Mouse (Mus musculus): ENCODE data around the gene Msi2. TPM values are rescaled to one million over a fixed set of nuclear protein-coding genes. Genes with fewer than 3 reads are reported as not detected.

Msi2 gene
- polyA plus RNA-seq, 1 experiment = 21.9 TPM

DNA sequence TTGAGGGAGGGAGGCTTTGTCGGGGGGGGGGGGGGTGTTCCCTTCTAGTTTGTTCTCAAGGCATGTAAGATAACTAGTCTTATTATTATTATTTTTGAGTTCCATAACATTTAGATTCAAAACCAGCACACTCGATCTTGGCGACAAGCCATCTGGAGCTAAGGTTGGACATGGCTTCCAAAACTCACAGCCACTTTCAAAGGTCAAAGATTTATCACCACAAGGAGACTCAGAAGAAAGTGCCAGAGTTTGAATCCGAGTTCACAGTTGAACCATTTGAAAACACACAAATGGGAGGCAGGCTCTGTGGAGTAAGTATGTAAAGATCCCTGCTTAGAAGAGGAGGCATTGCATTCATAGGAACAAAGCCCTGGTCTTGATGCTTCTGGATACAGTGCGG, 221.9 kb downstream of the Msi2 start:
- TF ChIP-seq CTCF (IDR thresholded peaks at IDR 0.05; ENCODE audit: control insufficient read depth, insufficient read depth, low read length) (no peak), POLR2A (IDR thresholded peaks at IDR 0.05; ENCODE audit: borderline replicate concordance, control insufficient read depth, low read depth, low read length) (no peak)
- peaks cover 4% of the 10 kb centered on the region; the same call in 1 of the 2 replicates for H3K4me1 ChIP-seq (ENCODE audit: control insufficient read depth, insufficient read depth, low read length)
- no peak overlapping the region for H3K27ac ChIP-seq (ENCODE audit: control insufficient read depth, insufficient read depth, low read depth, low read length, poor library complexity)
- H3K4me3 ChIP-seq (replicated peaks; ENCODE audit: control insufficient read depth, low read depth, low read length) = no peak overlapping the region
- WGBS = 86% methylated on average over 5 of the region's 5 CpGs

DNA sequence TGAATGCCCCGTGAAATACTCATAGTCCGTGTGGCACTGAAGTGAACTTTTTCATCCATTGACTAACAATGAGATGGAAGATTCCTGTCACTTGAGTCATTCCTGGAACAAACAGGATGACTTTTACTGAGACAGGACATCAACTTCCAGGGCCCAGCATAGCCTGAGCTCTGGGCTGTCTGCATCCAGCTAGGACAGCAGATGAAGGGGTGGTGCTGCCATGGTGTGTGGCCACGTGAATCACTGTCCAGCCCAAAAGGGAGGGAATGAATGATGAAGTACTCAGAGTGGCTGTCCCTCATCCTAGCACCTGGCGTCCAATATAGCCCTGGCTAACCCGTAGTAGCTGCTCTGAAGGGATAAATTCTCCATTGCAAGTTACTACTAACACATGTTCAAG, 222.6 kb downstream of the Msi2 start:
- no peak for TF ChIP-seq CTCF (IDR thresholded peaks at IDR 0.05; ENCODE audit: control insufficient read depth, insufficient read depth, low read length)
- no peak for TF ChIP-seq POLR2A (IDR thresholded peaks at IDR 0.05; ENCODE audit: borderline replicate concordance, control insufficient read depth, low read depth, low read length)
- H3K4me1 ChIP-seq (ENCODE audit: control insufficient read depth, insufficient read depth, low read length) = peaks cover 4% of the 10 kb centered on the region; the same call in 1 of the 2 replicates
- H3K4me3 ChIP-seq (replicated peaks; ENCODE audit: control insufficient read depth, low read depth, low read length) = no peak overlapping the region
- no peak overlapping the region for H3K27ac ChIP-seq (ENCODE audit: control insufficient read depth, insufficient read depth, low read depth, low read length, poor library complexity)
- WGBS = 86% methylated on average over 5 of the region's 5 CpGs

DNA sequence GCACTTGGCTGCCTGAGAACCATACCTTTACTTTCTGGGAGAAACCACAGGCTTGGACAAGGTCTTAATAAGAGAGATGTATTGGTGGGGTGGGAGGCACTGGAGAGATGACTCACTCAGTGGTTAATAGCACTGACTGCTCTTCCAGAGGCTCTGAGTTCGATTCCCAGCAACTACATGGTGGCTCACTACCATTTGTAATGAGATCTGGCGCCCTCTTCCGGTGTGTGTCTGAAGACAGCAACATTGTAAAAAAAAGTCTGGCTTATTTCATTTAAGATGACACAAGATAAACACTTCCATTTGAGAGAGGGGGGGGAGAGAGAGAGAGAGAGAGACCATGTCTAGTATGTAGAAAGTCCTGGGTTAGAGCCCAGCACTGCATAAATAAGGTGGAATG, 223.3 kb downstream of the Msi2 start:
- Histone ChIP-seq H3K4me3 (replicated peaks; ENCODE audit: control insufficient read depth, low read depth, low read length) (no peak overlapping the region), H3K4me1 (ENCODE audit: control insufficient read depth, insufficient read depth, low read length) (peaks cover 4% of the 10 kb centered on the region; the same call in 1 of the 2 replicates), H3K27ac (ENCODE audit: control insufficient read depth, insufficient read depth, low read depth, low read length, poor library complexity) (no peak overlapping the region)
- 85% methylated on average over 3 of the region's 3 CpGs for WGBS
- TF ChIP-seq POLR2A (IDR thresholded peaks at IDR 0.05; ENCODE audit: borderline replicate concordance, control insufficient read depth, low read depth, low read length) (no peak), CTCF (IDR thresholded peaks at IDR 0.05; ENCODE audit: control insufficient read depth, insufficient read depth, low read length) (no peak)

DNA sequence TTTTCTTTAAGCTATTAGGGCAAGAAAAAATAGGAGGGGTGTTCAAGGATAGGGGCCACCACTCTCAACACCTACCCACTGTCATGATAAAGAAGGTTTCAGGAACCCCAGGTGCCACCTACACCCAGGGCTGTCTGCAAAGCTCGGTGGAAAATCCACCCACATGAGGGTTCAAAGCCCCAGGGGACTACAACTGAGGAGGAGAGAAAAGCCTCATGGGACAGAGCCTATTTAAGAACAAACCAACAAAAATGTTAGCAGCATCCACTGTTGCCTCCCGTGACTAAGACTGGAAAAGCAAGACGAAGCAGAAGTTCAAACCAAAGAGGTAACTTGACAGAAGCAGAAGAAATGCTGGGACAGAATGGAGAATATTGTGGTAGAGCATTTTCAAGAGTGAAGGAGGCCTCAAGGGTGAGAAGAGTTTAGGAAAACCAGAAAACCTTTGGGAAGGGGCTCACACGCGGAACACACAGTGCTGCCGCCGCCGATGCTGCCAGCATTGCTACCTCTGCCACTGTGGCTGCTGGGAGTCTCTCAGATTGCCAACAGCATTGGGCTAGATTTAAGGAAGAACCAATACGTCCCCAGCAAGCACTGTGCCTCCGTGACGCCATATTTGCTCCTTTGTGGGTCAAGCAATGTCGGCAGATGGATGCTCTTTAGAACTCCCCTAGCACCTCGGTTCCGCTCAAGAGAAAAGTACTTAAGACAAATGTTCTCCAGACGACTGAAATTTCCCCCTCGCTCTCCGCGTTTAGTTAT, 224.3 kb downstream of the Msi2 start:
- TF ChIP-seq POLR2A (IDR thresholded peaks at IDR 0.05; ENCODE audit: borderline replicate concordance, control insufficient read depth, low read depth, low read length) (no peak), CTCF (IDR thresholded peaks at IDR 0.05; ENCODE audit: control insufficient read depth, insufficient read depth, low read length) (no peak)
- Histone ChIP-seq H3K27ac (ENCODE audit: control insufficient read depth, insufficient read depth, low read depth, low read length, poor library complexity) (no peak overlapping the region), H3K4me3 (replicated peaks; ENCODE audit: control insufficient read depth, low read depth, low read length) (no peak overlapping the region), H3K4me1 (ENCODE audit: control insufficient read depth, insufficient read depth, low read length) (peaks cover 4% of the 10 kb centered on the region; the same call in 1 of the 2 replicates)
- 85% methylated on average over 18 of the region's 18 CpGs for WGBS

DNA sequence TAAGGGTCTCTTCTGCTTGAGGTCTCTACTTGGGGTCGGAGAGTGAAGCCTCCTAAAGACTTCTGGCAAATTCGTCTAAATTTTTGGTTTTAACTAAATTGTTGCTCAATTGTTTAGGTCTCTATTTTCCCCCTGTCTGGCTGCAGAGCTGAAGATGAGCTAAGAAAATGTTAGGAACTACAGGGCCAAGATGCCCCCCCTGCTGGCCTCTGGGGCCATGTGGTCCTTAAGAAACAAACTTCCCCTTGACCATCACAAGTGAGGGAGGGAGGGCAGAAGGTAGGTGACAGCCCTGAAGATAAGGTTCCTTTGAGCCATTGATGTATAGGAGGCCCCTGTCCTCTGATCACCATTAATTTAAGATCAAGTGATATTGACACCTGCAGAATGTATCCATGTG, 225.7 kb downstream of the Msi2 start:
- 71% methylated on average over 2 of the region's 2 CpGs for WGBS

DNA sequence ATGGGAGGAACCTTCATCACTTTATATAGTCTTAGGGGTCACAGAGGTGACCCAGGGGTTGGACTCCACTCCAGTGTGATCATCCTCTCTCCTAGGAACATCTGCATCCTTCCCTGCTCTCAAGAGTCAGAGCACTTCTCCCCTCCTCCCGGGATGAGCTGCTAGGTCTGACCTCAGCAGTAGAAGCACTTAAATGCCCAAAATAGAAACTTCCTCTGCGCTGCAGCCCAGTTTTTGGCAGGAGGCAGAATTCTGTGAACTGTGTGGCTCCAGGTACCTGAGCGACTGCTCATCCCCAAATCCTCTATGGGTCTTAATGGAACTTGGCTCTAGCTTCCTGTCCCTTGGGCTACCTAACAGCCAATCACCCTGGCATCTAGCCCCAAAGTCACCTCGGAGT, 228.3 kb downstream of the Msi2 start:
- Histone ChIP-seq H3K4me3 (replicated peaks; ENCODE audit: control insufficient read depth, low read depth, low read length) (no peak overlapping the region), H3K27ac (ENCODE audit: control insufficient read depth, insufficient read depth, low read depth, low read length, poor library complexity) (no peak overlapping the region), H3K4me1 (ENCODE audit: control insufficient read depth, insufficient read depth, low read length) (peaks cover 4% of the 10 kb centered on the region; the same call in 1 of the 2 replicates)
- 62% methylated on average over 4 of the region's 4 CpGs for WGBS
- TF ChIP-seq CTCF (IDR thresholded peaks at IDR 0.05; ENCODE audit: control insufficient read depth, insufficient read depth, low read length) = no peak

More for the DNA sequence above, 225.7 kb downstream of the Msi2 start:
- no peak for TF ChIP-seq POLR2A (IDR thresholded peaks at IDR 0.05; ENCODE audit: borderline replicate concordance, control insufficient read depth, low read depth, low read length)
- TF ChIP-seq CTCF (IDR thresholded peaks at IDR 0.05; ENCODE audit: control insufficient read depth, insufficient read depth, low read length) = no peak
- no peak overlapping the region for H3K4me3 ChIP-seq (replicated peaks; ENCODE audit: control insufficient read depth, low read depth, low read length)
- H3K4me1 ChIP-seq (ENCODE audit: control insufficient read depth, insufficient read depth, low read length) = peaks cover 4% of the 10 kb centered on the region; the same call in 1 of the 2 replicates
- no peak overlapping the region for H3K27ac ChIP-seq (ENCODE audit: control insufficient read depth, insufficient read depth, low read depth, low read length, poor library complexity)

DNA sequence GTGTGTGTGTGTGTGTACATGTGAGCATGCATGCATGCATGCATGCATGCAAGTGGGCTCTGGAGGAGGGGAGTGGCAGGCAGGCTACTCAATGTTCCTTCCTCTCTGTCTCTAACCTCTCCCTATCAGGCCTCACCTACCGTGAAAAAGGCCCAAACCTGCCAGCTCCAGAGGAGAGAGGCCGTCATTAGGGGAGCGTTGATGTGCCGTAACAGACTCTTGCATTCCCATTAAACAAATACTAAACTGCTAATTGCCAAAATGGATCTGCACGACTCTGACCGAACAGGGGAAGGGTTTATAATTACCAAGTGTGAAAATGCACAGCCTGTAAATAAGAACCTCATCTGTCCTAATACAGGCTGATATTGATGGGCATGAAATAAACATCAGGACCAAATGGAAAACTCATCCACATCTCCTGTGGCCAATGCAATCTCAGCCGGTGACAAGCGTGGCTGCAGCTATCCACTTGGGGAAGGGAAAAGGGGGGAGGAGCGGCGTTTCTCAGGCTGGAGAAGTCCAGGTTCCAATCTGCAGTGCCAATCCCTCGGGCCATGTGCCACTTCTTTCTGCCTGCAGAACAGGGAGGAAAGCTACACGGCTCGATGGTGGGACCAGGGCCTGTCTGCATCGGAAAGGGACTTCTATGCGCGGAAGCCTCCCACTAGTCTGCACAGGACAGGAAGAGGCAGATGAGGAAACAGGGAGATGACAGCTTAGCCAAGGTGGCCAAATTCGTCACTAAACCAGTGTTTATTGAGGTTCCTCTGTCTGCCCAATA, 229.2 kb downstream of the Msi2 start:
- WGBS = 85% methylated on average over 17 of the region's 17 CpGs
- no peak overlapping the region for H3K4me3 ChIP-seq (replicated peaks; ENCODE audit: control insufficient read depth, low read depth, low read length)
- no peak overlapping the region for H3K27ac ChIP-seq (ENCODE audit: control insufficient read depth, insufficient read depth, low read depth, low read length, poor library complexity)
- TF ChIP-seq CTCF (IDR thresholded peaks at IDR 0.05; ENCODE audit: control insufficient read depth, insufficient read depth, low read length) = no peak
- TF ChIP-seq POLR2A (IDR thresholded peaks at IDR 0.05; ENCODE audit: borderline replicate concordance, control insufficient read depth, low read depth, low read length) = no peak
- H3K4me1 ChIP-seq (ENCODE audit: control insufficient read depth, insufficient read depth, low read length) = peaks cover under 1% of the 10 kb centered on the region; the same call in 1 of the 2 replicates

DNA sequence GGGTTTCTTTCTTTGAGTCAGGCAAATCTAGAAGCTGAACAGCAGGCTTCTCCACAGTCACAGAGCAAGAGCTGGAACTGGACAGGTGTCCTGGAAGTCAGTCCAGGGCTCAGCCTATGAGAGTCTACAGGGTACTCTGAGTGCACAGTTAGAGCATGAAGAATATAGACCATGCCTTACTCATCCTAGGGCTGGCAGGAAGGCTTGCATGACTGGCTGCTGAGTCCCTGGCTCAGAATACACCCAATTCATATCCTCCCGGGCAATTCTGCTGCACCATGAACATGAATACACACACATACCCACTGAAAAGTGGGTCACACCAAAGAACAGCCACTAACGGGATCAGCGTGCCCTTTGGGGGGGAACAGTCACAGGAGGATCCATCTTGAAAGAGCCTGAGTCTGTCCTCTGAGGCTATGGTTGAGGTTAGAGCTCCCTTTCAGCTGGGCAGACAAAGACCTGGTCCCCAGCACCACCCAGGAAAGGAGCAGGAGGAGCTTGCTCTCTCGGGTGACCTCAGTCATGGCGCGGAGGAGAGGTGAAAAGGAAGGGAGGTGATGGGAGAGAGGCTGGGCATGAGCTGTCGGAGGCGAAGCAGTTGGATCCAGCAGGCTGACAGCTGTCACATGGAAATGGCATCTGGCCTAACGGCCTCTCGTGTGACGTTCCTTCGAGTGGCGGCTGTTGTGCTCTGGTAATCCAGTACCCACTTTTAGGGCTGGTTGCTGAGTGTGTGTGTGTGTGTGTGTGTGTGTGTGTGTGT, 230.0 kb downstream of the Msi2 start:
- no peak overlapping the region for H3K27ac ChIP-seq (ENCODE audit: control insufficient read depth, insufficient read depth, low read depth, low read length, poor library complexity)
- no peaks in the 10 kb centered on the region; the same call in 1 of the 2 replicates for H3K4me1 ChIP-seq (ENCODE audit: control insufficient read depth, insufficient read depth, low read length)
- H3K4me3 ChIP-seq (replicated peaks; ENCODE audit: control insufficient read depth, low read depth, low read length) = no peak overlapping the region
- TF ChIP-seq CTCF (IDR thresholded peaks at IDR 0.05; ENCODE audit: control insufficient read depth, insufficient read depth, low read length) (no peak), POLR2A (IDR thresholded peaks at IDR 0.05; ENCODE audit: borderline replicate concordance, control insufficient read depth, low read depth, low read length) (no peak)
- WGBS = 82% methylated on average over 13 of the region's 13 CpGs
